Mouse (Mus musculus) megakaryocyte, adult 5-6 weeks (primary cell): ENCODE results near the gene Lrrc29. TPM values are rescaled to one million over a fixed set of nuclear protein-coding genes. Genes with fewer than 3 reads are reported as not detected.

Experiments used
- ATAC-seq: 2 replicates; pipeline ENCODE4 v1.8.0; 2016; ENCODE audit warnings: mild to moderate bottlenecking, inconsistent platforms; ENCODE audit not compliant: poor library complexity, severe bottlenecking
- total RNA-seq, 2 experiments: library from RNA; stranded (forward) in 1 of 2; stranded (reverse) in 1 of 2; fragments of 153-499, 151-499 nt in 1 of 2; fragments of 221-1000, 200-1000 nt in 1 of 2; gene quantifications; 2 replicates each; pipeline versions ENCODE4 v1.2.3 to v1.2.4; 2015 to 2017

Gene Lrrc29
- total RNA-seq, 2 experiments from 2014 or later, result 0.89 to 1.7 TPM

GRCm38 (mm10) chr8:105268342-105269074 is 57.6 kb downstream of the Lrrc29 start:
- no peak for ATAC-seq

DNA sequence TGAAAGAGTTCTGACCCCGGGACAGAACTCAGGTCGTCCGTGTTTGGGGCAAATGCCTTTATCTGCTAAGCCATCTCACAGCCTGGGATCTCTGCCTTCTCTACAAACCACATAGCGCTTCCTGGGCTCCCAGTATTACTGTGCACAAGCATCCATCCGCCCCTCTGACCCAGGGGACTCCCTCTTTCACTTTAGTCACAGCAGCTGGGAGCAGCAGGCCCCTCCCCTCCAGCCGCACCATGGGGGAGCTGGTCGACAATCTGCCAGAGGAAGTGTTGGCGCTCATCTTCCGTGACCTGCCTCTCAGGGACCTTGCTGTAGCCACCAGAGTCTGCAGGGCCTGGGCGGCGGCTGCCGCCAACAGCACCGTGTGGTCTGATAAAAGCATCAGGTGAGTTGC is 59.3 kb downstream of the Lrrc29 start:
- no peak for ATAC-seq

- peak; percentile 68 for ATAC-seq
Observed at GRCm38 (mm10) chr8:105265128-105265527, 61.0 kb downstream of the Lrrc29 start.

GRCm38 (mm10) chr8:105264024-105264982 is 61.8 kb downstream of the Lrrc29 start, which contains the start of the genes Tradd and Fbxl8:
Gene Tradd (minus strand): TSS chr8:105264609.
Gene Fbxl8 (plus strand): TSS chr8:105264648.
- peak; percentile 78 for ATAC-seq

GRCm38 (mm10) chr8:105263244-105263912 is 62.7 kb downstream of the Lrrc29 start:
- no peak for ATAC-seq

Other genes with a start within 250 kb of the Lrrc29 start
- not detected in 2 replicates for gene Ces3b, start 242.5 kb downstream of the Lrrc29 start, total RNA-seq (2015)
- not detected in 2 replicates for gene Ces3b, start 242.5 kb downstream of the Lrrc29 start, total RNA-seq (2017)
- not detected in 2 replicates for gene Ces4a, start 194.5 kb downstream of the Lrrc29 start, total RNA-seq (2015)
- gene Ces4a, start 194.5 kb downstream of the Lrrc29 start, total RNA-seq (2017), result not detected in 2 replicates
- gene Cbfb, start 155.6 kb downstream of the Lrrc29 start, total RNA-seq (2015), result 178 and 200 TPM in 2 replicates
- gene Cbfb, start 155.6 kb downstream of the Lrrc29 start, total RNA-seq (2017), result 204 and 207 TPM in 2 replicates
- gene D230025D16Rik, start 101.1 kb downstream of the Lrrc29 start, total RNA-seq (2015), result 26.7 and 27.4 TPM in 2 replicates
- gene D230025D16Rik, start 101.1 kb downstream of the Lrrc29 start, total RNA-seq (2017), result 22.5 and 27.8 TPM in 2 replicates
- 0.31 TPM in 1 of 2 replicates, not detected in the other for gene B3gnt9, start 71.1 kb downstream of the Lrrc29 start, total RNA-seq (2015)
- gene B3gnt9, start 71.1 kb downstream of the Lrrc29 start, total RNA-seq (2017), result 0.15 TPM in 1 of 2 replicates, not detected in the other
- gene Tradd, start 61.7 kb downstream of the Lrrc29 start, total RNA-seq (2015), result 10.6 and 11.1 TPM in 2 replicates
- 13.3 and 13.5 TPM in 2 replicates for gene Tradd, start 61.7 kb downstream of the Lrrc29 start, total RNA-seq (2017)
- gene Fbxl8, start 61.6 kb downstream of the Lrrc29 start, total RNA-seq (2015), result 4.1 and 6.3 TPM in 2 replicates
- 3.3 and 3.6 TPM in 2 replicates for gene Fbxl8, start 61.6 kb downstream of the Lrrc29 start, total RNA-seq (2017)
- 0.22 TPM in 1 of 2 replicates, not detected in the other for gene Hsf4, start 56.5 kb downstream of the Lrrc29 start, total RNA-seq (2015)
- not detected in 2 replicates for gene Hsf4, start 56.5 kb downstream of the Lrrc29 start, total RNA-seq (2017)
- not detected in 2 replicates for gene Nol3, start 50.1 kb downstream of the Lrrc29 start, total RNA-seq (2015)
- 0.07 TPM in 1 of 2 replicates, not detected in the other for gene Nol3, start 50.1 kb downstream of the Lrrc29 start, total RNA-seq (2017)
- gene 4931428F04Rik, start 36.4 kb downstream of the Lrrc29 start, total RNA-seq (2015), result 0.14 and 1.1 TPM in 2 replicates
- gene 4931428F04Rik, start 36.4 kb downstream of the Lrrc29 start, total RNA-seq (2017), result 0.18 and 0.94 TPM in 2 replicates
- 0.09 and 0.25 TPM in 2 replicates for gene Exoc3l, start 30.2 kb downstream of the Lrrc29 start, total RNA-seq (2015)
- gene Exoc3l, start 30.2 kb downstream of the Lrrc29 start, total RNA-seq (2017), result 0.26 TPM in 1 of 2 replicates, not detected in the other
- 75.8 and 76.8 TPM in 2 replicates for gene E2f4, start 28.6 kb downstream of the Lrrc29 start, total RNA-seq (2015)
- 26.9 and 33.7 TPM in 2 replicates for gene E2f4, start 28.6 kb downstream of the Lrrc29 start, total RNA-seq (2017)
- 0.46 and 0.58 TPM in 2 replicates for gene Elmo3, start 20.7 kb downstream of the Lrrc29 start, total RNA-seq (2015)
- gene Elmo3, start 20.7 kb downstream of the Lrrc29 start, total RNA-seq (2017), result 0.20 and 0.51 TPM in 2 replicates
- 65.7 and 72.3 TPM in 2 replicates for gene Tmem208, start 76 bp upstream of the Lrrc29 start, total RNA-seq (2015)
- gene Tmem208, start 76 bp upstream of the Lrrc29 start, total RNA-seq (2017), result 33.0 and 40.9 TPM in 2 replicates
- 10.9 and 12.6 TPM in 2 replicates for gene Fhod1, start 21.7 kb upstream of the Lrrc29 start, total RNA-seq (2015)
- gene Fhod1, start 21.7 kb upstream of the Lrrc29 start, total RNA-seq (2017), result 5.1 and 7.2 TPM in 2 replicates
- gene Slc9a5, start 22.6 kb upstream of the Lrrc29 start, total RNA-seq (2015), result 0.56 and 0.87 TPM in 2 replicates
- gene Slc9a5, start 22.6 kb upstream of the Lrrc29 start, total RNA-seq (2017), result 0.73 and 0.77 TPM in 2 replicates
- 0.22 TPM in 1 of 2 replicates, not detected in the other for gene Plekhg4, start 47.0 kb upstream of the Lrrc29 start, total RNA-seq (2015)
- gene Plekhg4, start 47.0 kb upstream of the Lrrc29 start, total RNA-seq (2017), result 0.11 and 0.16 TPM in 2 replicates
- not detected in 2 replicates for gene Kctd19, start 87.2 kb upstream of the Lrrc29 start, total RNA-seq (2015)
- not detected in 2 replicates for gene Kctd19, start 87.2 kb upstream of the Lrrc29 start, total RNA-seq (2017)
- 0.07 TPM in 1 of 2 replicates, not detected in the other for gene Lrrc36, start 87.3 kb upstream of the Lrrc29 start, total RNA-seq (2015)
- not detected in 2 replicates for gene Lrrc36, start 87.3 kb upstream of the Lrrc29 start, total RNA-seq (2017)
- 2.5 and 2.9 TPM in 2 replicates for gene Tppp3, start 145.2 kb upstream of the Lrrc29 start, total RNA-seq (2015)
- gene Tppp3, start 145.2 kb upstream of the Lrrc29 start, total RNA-seq (2017), result 6.5 and 13.4 TPM in 2 replicates
- gene Zdhhc1, start 170.6 kb upstream of the Lrrc29 start, total RNA-seq (2015), result 0.52 and 1.2 TPM in 2 replicates
- 0.20 and 0.92 TPM in 2 replicates for gene Zdhhc1, start 170.6 kb upstream of the Lrrc29 start, total RNA-seq (2017)
- gene Hsd11b2, start 192.5 kb upstream of the Lrrc29 start, total RNA-seq (2015), result not detected in 2 replicates
- gene Hsd11b2, start 192.5 kb upstream of the Lrrc29 start, total RNA-seq (2017), result not detected in 2 replicates
- gene Atp6v0d1, start 239.8 kb upstream of the Lrrc29 start, total RNA-seq (2015), result 222 and 239 TPM in 2 replicates
- 86.2 and 101 TPM in 2 replicates for gene Atp6v0d1, start 239.8 kb upstream of the Lrrc29 start, total RNA-seq (2017)